Comparison of ENCODE assay signal across 21 mouse cellular contexts in the genomic region with DNA sequence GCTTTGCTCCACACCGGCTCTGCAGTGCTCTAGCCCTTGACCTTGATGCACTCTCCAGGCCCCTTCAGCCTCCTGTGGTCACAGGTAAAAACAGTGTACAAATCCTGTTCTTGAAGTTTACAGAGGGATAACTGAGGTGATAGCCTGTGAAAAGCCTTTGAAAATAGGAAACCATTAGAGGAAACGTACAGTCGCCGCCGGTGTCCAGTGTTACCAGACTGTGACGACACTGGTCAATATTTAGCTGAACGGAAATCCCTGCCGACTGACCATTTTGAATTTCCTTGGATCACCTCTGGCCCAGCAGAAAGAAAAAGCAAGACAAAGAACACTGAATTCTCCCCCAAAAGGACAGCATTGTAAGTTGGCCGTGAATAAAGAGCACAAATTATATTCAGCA.
DNase-seq lines count a peak whose midpoint lies in the region; ATAC-seq and TF ChIP-seq lines count a peak whose summit lies in the region.
"Had no signal": no experiment of that assay in that cellular context is flagged by ENCODE, and none has a peak within 500 bp of the region (broad histone marks: within the 10 kb centered on the region; RNA-seq: fewer than 3 reads in every experiment).

No protein-coding gene starts in this region.

- 84% methylated on average over 9 of the region's 9 CpGs for WGBS in heart, embryonic 12.5 days
- WGBS in heart, embryonic 10.5 days = 82% methylated on average over 9 of the region's 9 CpGs
- 84% methylated on average over 9 of the region's 9 CpGs for WGBS in heart, embryonic 11.5 days (ENCODE audit: insufficient replicate concordance)
- WGBS in liver, postnatal 0 days (ENCODE audit: insufficient replicate concordance) = 75% methylated on average over 9 of the region's 9 CpGs

- no peak for ATAC-seq in heart, embryonic 12.5 days (ENCODE audit: insufficient number of reproducible peaks, low FRiP score)
- no peak for ATAC-seq in heart, embryonic 11.5 days (replicated peaks; ENCODE audit: insufficient number of reproducible peaks, low FRiP score, low TSS enrichment)
- ATAC-seq in liver, postnatal 0 days = no peak
- ATAC-seq: activated CD4-positive, CD25-positive, alpha-beta regulatory T cell, adult 4 months; CD4-positive, CD25-positive, alpha-beta regulatory T cell, adult 4 months; Patski had no signal

- no peak overlapping the region for H3K4me3 ChIP-seq in heart, embryonic 12.5 days
- no peak overlapping the region for H3K4me3 ChIP-seq in heart, embryonic 10.5 days
- H3K4me3 ChIP-seq in heart, embryonic 11.5 days (ENCODE audit: low read depth, low read length) = no peak overlapping the region
- no peak overlapping the region for H3K4me3 ChIP-seq in liver, postnatal 0 days (ENCODE audit: low read depth, low read length)

- H3K4me1 ChIP-seq in heart, embryonic 12.5 days (replicated peaks) = no peaks in the 10 kb centered on the region
- H3K4me1 ChIP-seq in heart, embryonic 10.5 days = no peaks in the 10 kb centered on the region
- no peaks in the 10 kb centered on the region for H3K4me1 ChIP-seq in heart, embryonic 11.5 days (ENCODE audit: control insufficient read depth, insufficient read depth, low read length)
- no peaks in the 10 kb centered on the region for H3K4me1 ChIP-seq in liver, postnatal 0 days (ENCODE audit: insufficient read depth)

- no peaks in the 10 kb centered on the region for H3K9me3 ChIP-seq in heart, embryonic 12.5 days (replicated peaks)
- no peaks in the 10 kb centered on the region for H3K9me3 ChIP-seq in heart, embryonic 10.5 days
- H3K9me3 ChIP-seq in heart, embryonic 11.5 days (replicated peaks; ENCODE audit: control insufficient read depth, low read length) = no peaks in the 10 kb centered on the region
- H3K9me3 ChIP-seq in liver, postnatal 0 days (ENCODE audit: low read length) = no peaks in the 10 kb centered on the region

- H3K27me3 ChIP-seq in heart, embryonic 12.5 days (replicated peaks) = no peaks in the 10 kb centered on the region
- no peaks in the 10 kb centered on the region for H3K27me3 ChIP-seq in heart, embryonic 10.5 days (ENCODE audit: insufficient read depth, poor library complexity, severe bottlenecking)
- no peaks in the 10 kb centered on the region for H3K27me3 ChIP-seq in heart, embryonic 11.5 days (ENCODE audit: control insufficient read depth, insufficient read depth, low read length)
- no peaks in the 10 kb centered on the region for H3K27me3 ChIP-seq in liver, postnatal 0 days (ENCODE audit: insufficient read depth, low read length)
- H3K27me3 ChIP-seq: CH12.LX, Patski had no signal

- TF ChIP-seq EP300 in liver, postnatal 0 days (IDR thresholded peaks at IDR 0.05; ENCODE audit: low read depth) = no peak

- no peaks in the 10 kb centered on the region for H3K36me3 ChIP-seq in heart, embryonic 12.5 days
- no peaks in the 10 kb centered on the region for H3K36me3 ChIP-seq in heart, embryonic 10.5 days
- no peaks in the 10 kb centered on the region for H3K36me3 ChIP-seq in heart, embryonic 11.5 days (ENCODE audit: control insufficient read depth, insufficient read depth, low read length)
- H3K36me3 ChIP-seq in liver, postnatal 0 days (replicated peaks; ENCODE audit: insufficient read depth, low read length) = no peaks in the 10 kb centered on the region
- H3K36me3 ChIP-seq: G1E had no signal

- no peak for TF ChIP-seq CTCF in liver, postnatal 0 days (IDR thresholded peaks at IDR 0.05; ENCODE audit: low read depth)

- H3K27ac ChIP-seq in heart, embryonic 12.5 days (ENCODE audit: poor library complexity, severe bottlenecking) = no peak overlapping the region
- no peak overlapping the region for H3K27ac ChIP-seq in heart, embryonic 10.5 days
- H3K27ac ChIP-seq in heart, embryonic 11.5 days (ENCODE audit: low read depth, low read length) = no peak overlapping the region
- no peak overlapping the region for H3K27ac ChIP-seq in liver, postnatal 0 days (ENCODE audit: low read depth)

- no peak overlapping the region for H3K4me2 ChIP-seq in heart, embryonic 12.5 days
- H3K4me2 ChIP-seq in heart, embryonic 11.5 days = no peak overlapping the region
- peak overlapping the region; percentile 18; the same call in 1 of the 2 replicates for H3K4me2 ChIP-seq in liver, postnatal 0 days (ENCODE audit: low read depth, low read length)

- peak; percentile 55 for DNase-seq in heart, adult 11 months
- DNase-seq in heart, embryonic 10.5 days (ENCODE audit: low spot score) = peak; percentile 52
- DNase-seq in liver, postnatal 0 days = no peak
- no peak for DNase-seq in liver
- DNase-seq: adrenal gland, adult 2 months; adrenal gland, adult 8-10 months; adrenal gland, postnatal 10 days; adrenal gland, postnatal 14 days; adrenal gland, postnatal 25 days; adrenal gland, postnatal 36 days; B cell, adult 2 months; cerebellum, adult 11 months; cerebellum, adult 11-12 months; cerebellum, adult 18-20 months had no signal

- no peak overlapping the region for H3K9ac ChIP-seq in heart, embryonic 12.5 days
- no peak overlapping the region for H3K9ac ChIP-seq in heart, embryonic 11.5 days (ENCODE audit: low read depth, low read length)
- no peak overlapping the region for H3K9ac ChIP-seq in liver, postnatal 0 days (replicated peaks)

Comparison
In these comparisons a context has a peak if more than half of its experiments do, and no peak if none do; other contexts are left out.
1. DNase-seq: peak in heart, adult 11 months (single experiment) and heart, embryonic 10.5 days (single experiment); none in liver, postnatal 0 days (single experiment) and liver (single experiment).